Mouse (Mus musculus) embryonic fibroblast, embryonic 13.5 days (primary cell): ENCODE data around the gene Nyap2.

Experiments used
- CTCF ChIP-seq: IDR thresholded peaks from 2 replicates; pipeline ENCODE4 v1.5.1; 2011; ENCODE audit warnings: mild to moderate bottlenecking, control low read depth, low read length, moderate library complexity, borderline replicate concordance; ENCODE audit not compliant: insufficient read depth
- POLR2A ChIP-seq: IDR thresholded peaks from 2 replicates; pipeline ENCODE4 v1.6.1; 2011; ENCODE audit warnings: low read depth, mild to moderate bottlenecking, control low read depth, low read length, moderate library complexity

GRCm38 (mm10) chr1:81119732-81120131, 43.0 kb downstream of the Nyap2 start:
- no peak for TF ChIP-seq CTCF
- no peak for TF ChIP-seq POLR2A
